Mouse (Mus musculus) urinary bladder, adult 18-20 months (tissue): Measurements from ENCODE around the gene Kdm5c.
"Not testable (repeated sequence)": the region's sequence is repeated elsewhere in the genome, so short reads cannot be mapped to it uniquely, and the experiment has no call there.

Experiments used
- DNase-seq, 2 experiments: peaks; one replicate each; pipeline ENCODE4 v3.0.0; 2022; ENCODE audit warnings: low spot score in 2 of 2, mixed read lengths in 2 of 2

Gene Kdm5c

DNA sequence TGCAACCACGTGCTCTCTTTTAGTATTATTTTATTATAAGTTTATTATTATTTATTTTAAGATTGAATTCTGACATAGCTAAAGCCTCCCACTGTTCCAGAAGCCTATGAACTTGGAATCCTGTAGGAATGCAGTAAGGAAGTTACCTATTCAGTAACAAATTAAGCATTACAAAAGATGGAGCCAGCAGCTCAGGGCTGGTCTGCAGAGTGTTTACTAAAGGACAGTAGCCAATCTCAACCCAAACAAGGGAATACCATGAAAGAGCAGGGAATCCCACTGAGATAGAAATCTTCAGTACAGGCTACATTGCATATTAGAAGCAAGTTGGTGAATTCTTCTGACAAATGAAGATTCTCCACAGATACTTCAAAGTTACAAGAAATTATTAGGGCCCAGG is 54.2 kb downstream of the Kdm5c start:
- DNase-seq = not testable (repeated sequence)

DNA sequence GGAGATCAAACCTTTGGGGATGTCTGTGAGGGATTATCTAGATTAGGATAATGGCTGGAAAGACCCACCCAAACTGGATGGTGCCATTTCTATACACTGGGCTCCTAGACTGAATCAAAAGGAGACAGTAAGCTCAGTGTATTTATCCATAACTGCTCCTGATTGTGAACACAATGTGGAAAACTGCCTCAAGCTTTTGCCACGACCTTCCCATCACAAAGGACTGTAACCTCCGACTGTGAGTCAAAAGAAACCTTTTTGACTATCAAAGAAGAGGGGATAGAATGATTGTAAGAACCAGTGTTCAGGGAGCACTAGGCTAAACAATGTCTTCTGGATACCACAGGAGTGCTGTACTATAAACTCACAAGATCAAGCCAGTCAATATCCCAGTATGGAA is 73.4 kb downstream of the Kdm5c start:
- DNase-seq = no peak

DNA sequence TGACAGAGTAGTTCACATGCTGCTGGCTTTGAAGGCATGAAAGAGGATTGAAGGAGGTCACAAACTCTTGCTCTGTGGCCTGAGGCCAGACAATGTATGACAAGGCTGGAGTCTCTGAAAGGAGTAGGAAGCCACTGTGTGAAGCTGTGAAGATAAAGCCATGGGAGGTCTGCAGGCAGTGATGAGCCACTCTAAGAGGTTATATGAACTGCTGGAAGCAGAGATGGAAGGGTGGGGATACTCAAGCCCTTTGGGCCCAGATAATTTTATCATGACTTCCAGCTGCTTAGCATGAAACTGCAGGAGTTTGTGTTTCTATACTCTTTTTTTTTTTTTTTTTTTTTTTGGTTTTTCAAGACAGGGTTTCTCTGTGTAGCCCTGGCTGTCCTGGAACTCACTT is 74.6 kb downstream of the Kdm5c start:
- no peak for DNase-seq

DNA sequence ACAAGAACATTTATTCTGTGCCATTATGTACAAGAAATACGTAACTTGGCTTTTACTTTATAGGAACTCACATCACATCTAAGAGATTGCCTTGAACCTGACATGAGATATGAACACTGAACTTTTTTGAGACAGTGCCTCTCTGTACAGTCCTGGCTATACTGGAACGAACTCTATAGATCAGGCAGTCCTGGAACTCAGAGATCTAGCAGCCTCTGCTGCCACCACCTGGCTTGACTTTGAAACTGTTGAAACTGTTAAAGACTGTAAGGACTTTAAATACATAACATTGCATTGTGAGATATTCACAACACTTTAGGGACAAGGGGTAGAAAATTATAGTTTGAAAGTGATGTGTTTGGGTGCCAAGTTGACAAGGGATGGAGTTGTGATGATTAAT is 75.1 kb downstream of the Kdm5c start:
- no peak for DNase-seq

DNA sequence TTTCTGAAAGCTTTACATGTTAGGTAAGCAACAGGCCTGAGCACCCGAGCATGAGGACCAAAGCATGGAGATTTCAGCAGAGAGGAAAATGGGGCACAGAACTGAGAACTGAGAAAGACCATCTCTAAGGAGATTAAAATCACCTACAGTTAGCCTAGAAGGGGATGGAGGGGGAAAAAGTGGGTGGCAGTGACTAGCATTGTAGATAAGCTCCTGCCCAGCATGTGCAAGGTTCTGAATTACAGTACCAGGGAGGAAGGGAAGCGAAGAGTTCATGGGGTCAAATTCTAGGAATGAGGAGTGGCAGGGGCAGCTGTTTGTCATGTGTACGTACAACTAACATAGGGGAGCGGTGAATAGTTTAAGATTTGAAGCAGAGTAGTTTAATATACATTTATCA is 87.7 kb downstream of the Kdm5c start:
- DNase-seq = no peak

DNA sequence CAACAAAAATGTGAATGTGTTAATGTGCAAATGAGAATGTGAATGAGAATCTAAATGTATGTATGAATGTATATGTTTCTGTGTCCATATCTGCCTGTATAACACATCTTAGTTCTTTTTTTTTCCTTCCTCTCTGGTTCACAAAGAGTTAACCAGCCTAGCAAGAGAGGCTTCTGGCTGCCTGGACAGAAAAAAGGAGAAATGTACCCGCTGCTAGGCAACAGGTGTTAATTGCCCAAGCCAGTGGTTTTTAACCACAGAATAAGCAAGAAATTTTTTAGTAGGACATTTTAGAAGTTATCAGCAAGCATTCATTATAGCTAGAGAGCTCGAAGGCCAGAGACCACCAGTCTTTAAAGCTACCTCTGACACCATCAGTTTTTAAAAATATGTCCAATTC is 90.0 kb downstream of the Kdm5c start:
- no peak for DNase-seq

DNA sequence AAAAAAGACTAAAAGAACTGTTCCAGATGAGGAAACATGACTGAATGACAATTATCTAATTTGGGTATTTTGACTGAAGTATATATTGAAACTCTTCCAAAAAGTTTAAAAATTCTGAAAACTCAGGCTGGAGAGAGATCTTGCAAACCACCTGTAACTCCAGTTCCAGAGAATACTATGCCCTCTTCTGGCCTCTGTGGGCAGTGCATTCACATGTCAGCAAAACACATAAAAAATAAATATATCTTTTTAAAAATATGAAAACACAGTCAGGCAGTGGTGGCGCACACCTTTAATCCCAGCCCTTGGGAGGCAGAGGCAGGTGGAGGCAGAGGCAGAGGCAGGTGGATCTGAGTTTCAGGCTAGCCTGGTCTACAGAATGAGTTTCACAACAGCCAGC is 90.8 kb downstream of the Kdm5c start:
- no peak for DNase-seq
